13 mouse cellular contexts compared by ENCODE assay signal in genomic region chr8:73178434-73178833, GRCm38 (mm10).
DNase-seq lines count a peak whose midpoint lies in the region; ATAC-seq and TF ChIP-seq lines count a peak whose summit lies in the region.
"Had no signal": no experiment of that assay in that cellular context is flagged by ENCODE, and none has a peak within 500 bp of the region (broad histone marks: within the 10 kb centered on the region; RNA-seq: fewer than 3 reads in every experiment).

No protein-coding gene starts in this region.

- no peak for ATAC-seq in inflammation-experienced regulatory T-cells, adult 6 months
- ATAC-seq: forebrain, embryonic 15.5 days had no signal

- no peaks in the 10 kb centered on the region for H3K36me3 ChIP-seq in heart, embryonic 10.5 days
- peaks cover 4% of the 10 kb centered on the region for H3K36me3 ChIP-seq in heart, adult 2 months (ENCODE audit: control insufficient read depth, insufficient read depth, low read length)
- H3K36me3 ChIP-seq: embryonic facial prominence, embryonic 12.5 days; forebrain, embryonic 15.5 days; hindbrain, embryonic 13.5 days; liver, embryonic 13.5 days had no signal

- no peak for TF ChIP-seq CTCF in heart, adult 2 months (IDR thresholded peaks at IDR 0.05)

- no peak for DNase-seq in heart, embryonic 10.5 days (ENCODE audit: low spot score)
- DNase-seq in heart, adult 2 months = no peak
- DNase-seq in layer of hippocampus, adult 11-12 months (ENCODE audit: low spot score) = peak; percentile 32
- no peak for DNase-seq in layer of hippocampus, adult 9-10 months (ENCODE audit: low spot score)
- DNase-seq in ES-CJ7 (ENCODE audit: low read depth, low spot score) = peak; percentile 21
- peak; percentile 9 to 14 for DNase-seq in heart, postnatal 10 days
- no peak for DNase-seq in testis, postnatal 14 days (ENCODE audit: low spot score)
- DNase-seq: liver, embryonic 13.5 days had no signal

- WGBS in heart, embryonic 10.5 days = 58% methylated on average over 1 of the region's 1 CpGs
- 47% methylated on average over 1 of the region's 1 CpGs for WGBS in heart, adult 2 months

- no peak overlapping the region for H3K9ac ChIP-seq in heart, adult 2 months (ENCODE audit: low read depth, low read length)
- H3K9ac ChIP-seq: embryonic facial prominence, embryonic 12.5 days; forebrain, embryonic 15.5 days; hindbrain, embryonic 13.5 days; liver, embryonic 13.5 days had no signal

- TF ChIP-seq POLR2A in heart, adult 2 months (IDR thresholded peaks at IDR 0.05; ENCODE audit: insufficient read depth, low read depth, low read length) = no peak

- no peaks in the 10 kb centered on the region for H3K9me3 ChIP-seq in heart, embryonic 10.5 days
- H3K9me3 ChIP-seq: embryonic facial prominence, embryonic 12.5 days; forebrain, embryonic 15.5 days; hindbrain, embryonic 13.5 days; liver, embryonic 13.5 days had no signal

- H3K27ac ChIP-seq in heart, embryonic 10.5 days = peak overlapping the region; percentile 67; the same call in 1 of the 2 replicates
- no peak overlapping the region; the same call in 1 of the 2 replicates for H3K27ac ChIP-seq in heart, adult 2 months
- H3K27ac ChIP-seq: embryonic facial prominence, embryonic 12.5 days; forebrain, embryonic 15.5 days; hindbrain, embryonic 13.5 days; liver, embryonic 13.5 days; macrophage had no signal

- H3K79me2 ChIP-seq in heart, adult 2 months (replicated peaks; ENCODE audit: control insufficient read depth, insufficient read depth, low read length) = no peaks in the 10 kb centered on the region

- no peak for TF ChIP-seq EP300 in heart, adult 2 months (IDR thresholded peaks at IDR 0.05; ENCODE audit: insufficient read depth, low read depth, low read length)

- intact Hi-C loops in heart, adult 2 months (cut with DNase I) = no loop called here
- intact Hi-C loops in heart, postnatal 10 days (cut with DNase I) = no loop called here

- peaks cover 13% of the 10 kb centered on the region; the same call in 1 of the 2 replicates for H3K4me1 ChIP-seq in heart, embryonic 10.5 days
- H3K4me1 ChIP-seq in heart, adult 2 months (ENCODE audit: control insufficient read depth, insufficient read depth, low read length) = peaks cover 3% of the 10 kb centered on the region; the same call in 1 of the 2 replicates
- H3K4me1 ChIP-seq: embryonic facial prominence, embryonic 12.5 days; forebrain, embryonic 15.5 days; hindbrain, embryonic 13.5 days; liver, embryonic 13.5 days had no signal

- H3K27me3 ChIP-seq in heart, embryonic 10.5 days (ENCODE audit: insufficient read depth, poor library complexity, severe bottlenecking) = no peaks in the 10 kb centered on the region
- no peaks in the 10 kb centered on the region for H3K27me3 ChIP-seq in heart, adult 2 months (ENCODE audit: control insufficient read depth, insufficient read depth, low read length)
- H3K27me3 ChIP-seq: embryonic facial prominence, embryonic 12.5 days; forebrain, embryonic 15.5 days; hindbrain, embryonic 13.5 days; liver, embryonic 13.5 days had no signal

- no peak overlapping the region for H3K4me3 ChIP-seq in heart, embryonic 10.5 days
- H3K4me3 ChIP-seq in heart, adult 2 months = no peak overlapping the region
- H3K4me3 ChIP-seq: embryonic facial prominence, embryonic 12.5 days; forebrain, embryonic 15.5 days; hindbrain, embryonic 13.5 days; liver, embryonic 13.5 days had no signal

Comparison
In these comparisons a context has a peak if more than half of its experiments do, and no peak if none do; other contexts are left out.
1. DNase-seq: peak in layer of hippocampus, adult 11-12 months (single experiment), ES-CJ7 (single experiment) and heart, postnatal 10 days (2 of 2); none in heart, embryonic 10.5 days (single experiment), heart, adult 2 months (0 of 2), layer of hippocampus, adult 9-10 months (single experiment) and testis, postnatal 14 days (single experiment).